Mouse (Mus musculus) large intestine, adult 2 months (tissue): Measurements from ENCODE around the gene Cfi. TPM values are rescaled to one million over a fixed set of nuclear protein-coding genes. Genes with fewer than 3 reads are reported as not detected.

Source experiments
- DNase-seq: peaks from one replicate; pipeline ENCODE4 v3.0.0-alpha.2; 2012; ENCODE audit warnings: low read depth, low spot score
- WGBS: fragments of 180-500 bp; shearing (Covaris S2); methylation state at CpG from one replicate; pipeline ENCODE4 v1.1.7; 2018; 5-methylcytosine and 5-hydroxymethylcytosine counted together
- polyA plus RNA-seq: library from polyadenylated mRNA; depleted of rRNA; stranded (reverse); fragments of >200 nt; gene quantifications from 2 replicates; pipeline ENCODE4 v1.2.3, GENCODE M21; 2012

Gene Cfi
- polyA plus RNA-seq, 1 experiment = 3.9 TPM

DNA sequence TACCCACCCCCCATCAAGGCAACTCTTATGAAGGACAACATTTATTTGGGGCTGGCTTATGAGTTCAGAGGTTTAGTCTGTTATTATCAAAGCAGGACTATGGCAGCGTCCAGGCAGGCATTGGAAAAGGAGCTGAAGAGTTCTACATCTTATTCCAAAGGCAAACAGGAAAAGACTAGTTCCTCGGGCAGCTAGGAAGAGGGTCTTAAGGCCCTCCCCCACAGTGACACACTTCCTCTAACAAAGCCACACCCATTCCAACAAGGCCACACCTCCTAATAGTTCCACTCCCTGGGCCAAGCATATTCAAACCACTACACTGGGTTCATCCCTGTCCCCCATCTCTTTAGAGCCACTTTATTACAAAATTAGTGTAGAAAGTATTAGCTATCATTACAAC is 26.9 kb downstream of the Cfi start:
- 59% methylated on average over 2 of the region's 2 CpGs for WGBS
- DNase-seq = no peak

DNA sequence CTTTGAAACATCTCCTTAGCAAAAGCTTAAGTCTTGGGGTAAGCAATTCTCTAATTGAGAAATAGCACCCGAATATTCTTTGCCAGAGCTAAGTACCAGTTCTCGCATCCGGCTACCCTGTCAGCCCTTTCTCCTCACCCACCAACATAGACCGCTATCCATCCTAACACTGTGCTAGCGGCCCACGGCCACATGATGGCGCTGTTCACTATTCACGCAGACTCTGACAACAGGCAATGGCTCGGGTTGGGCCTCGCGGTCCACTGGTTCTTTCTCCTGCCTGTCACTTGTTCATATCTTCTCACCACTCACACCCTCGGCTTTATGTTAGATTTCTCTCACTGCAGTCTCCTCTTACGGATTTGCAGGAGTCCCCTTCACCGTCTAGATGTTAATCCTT is 28.0 kb downstream of the Cfi start:
- no peak for DNase-seq
- 45% methylated on average over 14 of the region's 14 CpGs for WGBS

DNA sequence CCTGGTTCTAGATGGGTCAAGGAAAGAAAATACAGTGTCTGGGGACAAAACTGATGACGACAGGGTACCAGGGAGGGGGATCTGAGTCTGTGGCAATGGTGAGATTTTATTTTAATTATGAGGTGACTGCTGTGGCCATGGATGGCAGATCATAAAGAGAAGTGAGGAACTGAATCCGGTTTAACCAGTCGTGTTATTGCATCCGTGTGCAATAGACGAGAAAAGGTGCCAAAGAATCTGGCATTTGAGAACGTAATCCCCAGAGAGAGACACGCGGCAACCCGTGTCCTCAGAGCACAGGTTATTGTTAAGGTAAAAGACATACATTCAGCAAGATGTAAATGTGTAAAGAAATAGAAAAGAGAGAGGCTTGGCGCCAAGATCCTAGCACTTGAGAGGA is 41.6 kb downstream of the Cfi start:
- WGBS = 35% methylated on average over 10 of the region's 10 CpGs

DNA sequence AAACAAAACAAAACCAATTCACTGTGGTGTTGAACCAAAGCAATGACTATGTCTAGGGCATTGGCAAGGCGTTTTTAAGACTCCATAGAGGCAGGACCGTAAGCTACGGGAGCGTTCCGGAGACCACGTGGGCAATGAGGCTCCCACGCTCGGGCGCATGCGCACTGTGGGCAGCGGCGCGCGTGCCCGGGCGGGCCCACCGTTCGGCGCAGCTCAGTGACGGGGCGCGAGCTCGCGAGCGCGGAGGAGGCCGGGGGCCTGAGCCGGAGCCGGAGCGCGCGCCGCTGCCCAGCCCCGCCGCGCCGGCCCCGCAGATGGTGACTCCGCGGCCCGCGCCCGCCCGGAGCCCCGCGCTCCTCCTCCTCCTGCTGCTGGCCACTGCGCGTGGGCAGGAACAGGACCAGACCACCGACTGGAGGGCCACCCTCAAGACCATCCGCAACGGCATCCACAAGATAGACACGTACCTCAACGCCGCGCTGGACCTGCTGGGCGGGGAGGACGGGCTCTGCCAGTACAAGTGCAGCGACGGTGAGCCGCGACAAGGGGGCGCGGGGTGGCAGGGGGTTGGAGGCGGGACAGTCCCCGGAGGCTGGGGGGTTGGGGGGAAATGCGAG is 42.8 kb downstream of the Cfi start, which contains the start of gene Pla2g12a:
Gene Pla2g12a, plus strand, starts transcription at position 202 of the 617 bp plus-strand sequence.
- DNase-seq = no peak
- WGBS = under 1% methylated on average over 66 of the region's 66 CpGs

More for the DNA sequence above, 41.6 kb downstream of the Cfi start:
- no peak for DNase-seq

DNA sequence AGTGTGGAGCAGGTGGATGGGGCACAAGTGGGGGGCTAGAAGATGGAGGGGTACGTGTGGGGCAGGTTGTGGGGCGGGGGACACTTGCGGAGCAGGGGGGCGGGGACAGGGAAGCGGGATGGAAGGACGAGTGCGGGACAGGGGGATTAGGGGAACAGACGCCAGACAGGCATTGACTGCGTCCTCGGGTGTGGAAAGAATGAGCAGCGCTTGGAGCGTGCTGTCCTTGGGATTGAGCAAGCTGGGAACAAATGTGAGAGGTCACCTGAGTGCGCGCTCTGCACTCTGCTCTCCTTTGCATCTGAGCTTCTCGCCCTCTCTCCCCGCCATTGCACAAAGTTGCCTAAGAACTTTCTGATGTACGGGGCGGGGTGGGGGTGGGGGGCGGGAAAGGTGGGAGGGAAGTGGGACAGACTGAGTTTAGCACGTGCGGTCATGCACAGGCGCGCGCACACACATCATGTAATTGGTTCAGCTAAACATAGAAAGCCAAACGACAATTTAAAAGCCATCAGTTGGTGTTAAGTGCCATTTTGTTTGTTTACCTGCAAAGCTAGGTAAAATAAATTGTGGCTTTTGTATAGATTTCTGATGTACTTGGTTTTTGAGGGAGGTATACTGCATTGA is 43.6 kb downstream of the Cfi start:
- no peak for DNase-seq
- 3% methylated on average over 25 of the region's 25 CpGs for WGBS

DNA sequence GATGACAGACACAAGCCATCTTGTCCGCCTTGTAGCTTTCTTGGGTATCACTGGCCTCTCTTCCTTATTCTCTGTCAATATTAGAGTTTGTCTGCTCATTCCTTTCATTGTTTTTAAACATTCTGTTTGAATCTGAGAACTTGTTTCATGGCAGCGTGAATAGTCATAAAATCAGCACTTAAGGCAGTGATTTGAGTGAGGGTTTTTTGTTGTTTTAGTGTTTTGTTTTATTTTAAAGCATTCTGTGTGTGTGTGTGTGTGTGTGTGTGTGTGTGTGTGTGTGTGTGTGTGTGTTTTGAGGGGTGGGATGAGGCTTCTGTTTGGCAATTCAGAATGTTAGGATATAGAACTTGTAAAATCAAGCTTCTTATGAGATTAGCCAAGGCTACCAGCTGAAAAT is 44.2 kb downstream of the Cfi start:
- 59% methylated on average over 2 of the region's 2 CpGs for WGBS
- DNase-seq = no peak

DNA sequence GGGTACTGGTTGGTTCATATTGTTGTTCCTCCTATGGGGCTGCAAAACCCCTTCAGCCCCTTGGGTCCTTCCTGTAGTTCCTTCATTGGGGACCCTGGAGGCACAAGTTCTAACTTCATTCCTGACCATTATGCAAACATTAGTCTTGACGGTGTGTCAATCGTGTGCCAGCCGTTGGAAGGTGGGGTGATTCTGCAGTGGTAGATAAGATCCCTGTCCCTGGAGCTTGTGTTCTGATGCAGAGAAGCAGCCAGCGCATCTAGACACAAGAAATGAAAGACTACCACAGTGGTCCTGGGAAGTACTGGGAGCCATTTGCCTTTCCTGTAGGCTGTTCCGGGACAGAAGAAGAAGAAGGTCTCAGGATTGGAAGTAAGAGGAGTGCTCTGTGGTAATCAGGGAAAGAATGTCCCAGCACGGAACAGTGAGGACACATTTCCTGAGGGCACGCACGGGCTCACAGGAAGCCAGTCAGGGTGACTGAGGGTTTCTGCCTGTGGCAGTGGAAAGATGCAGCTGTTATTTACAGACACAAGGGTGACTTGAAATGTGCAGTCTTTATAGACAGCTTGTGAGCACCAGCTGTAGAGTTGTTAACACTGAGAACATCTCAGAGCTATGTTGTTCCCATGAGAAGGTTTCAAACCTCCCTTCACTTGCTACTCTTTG is 45.4 kb downstream of the Cfi start:
- no peak for DNase-seq
- WGBS = 75% methylated on average over 8 of the region's 8 CpGs

DNA sequence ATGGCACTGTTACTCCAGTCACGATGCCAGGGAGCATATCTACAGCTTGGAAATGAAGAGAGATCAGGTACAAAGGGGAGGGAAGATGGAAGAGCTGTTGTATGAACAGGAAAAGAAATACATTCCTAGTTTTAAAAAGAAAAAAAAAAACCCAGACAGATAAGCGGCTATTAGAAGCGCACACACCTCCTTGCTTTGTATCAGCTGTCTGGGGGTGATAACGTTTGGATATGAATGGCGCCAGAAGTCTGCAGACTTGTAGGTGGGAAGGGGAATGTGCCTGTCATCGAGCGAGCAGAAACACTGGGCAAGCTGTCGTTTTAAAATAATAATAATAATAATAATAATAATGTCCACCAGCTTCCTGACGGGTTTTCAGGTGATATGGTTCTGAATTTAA is 49.9 kb downstream of the Cfi start:
- no peak for DNase-seq
- WGBS = 79% methylated on average over 9 of the region's 9 CpGs

DNA sequence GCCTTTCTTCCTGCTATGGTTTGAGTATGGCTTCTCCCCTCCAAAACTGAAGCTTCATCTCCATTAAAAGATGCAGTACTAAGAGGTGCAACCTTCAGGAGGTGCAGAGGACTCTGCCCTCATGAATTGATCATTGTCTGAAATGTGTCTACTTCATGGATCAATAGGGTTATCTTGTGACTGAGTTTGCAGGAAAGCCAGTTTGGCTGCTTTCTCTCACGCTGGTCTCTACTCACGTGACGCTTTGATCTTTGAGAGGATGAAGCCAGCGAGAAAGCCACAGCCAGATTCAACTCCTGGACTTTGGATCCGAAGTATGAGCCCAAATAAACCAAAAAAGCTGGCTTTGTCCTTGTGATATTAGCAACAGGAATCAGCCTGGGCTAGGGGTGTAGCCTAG is 50.7 kb downstream of the Cfi start:
- DNase-seq = no peak
- WGBS = 33% methylated on average over 5 of the region's 5 CpGs

DNA sequence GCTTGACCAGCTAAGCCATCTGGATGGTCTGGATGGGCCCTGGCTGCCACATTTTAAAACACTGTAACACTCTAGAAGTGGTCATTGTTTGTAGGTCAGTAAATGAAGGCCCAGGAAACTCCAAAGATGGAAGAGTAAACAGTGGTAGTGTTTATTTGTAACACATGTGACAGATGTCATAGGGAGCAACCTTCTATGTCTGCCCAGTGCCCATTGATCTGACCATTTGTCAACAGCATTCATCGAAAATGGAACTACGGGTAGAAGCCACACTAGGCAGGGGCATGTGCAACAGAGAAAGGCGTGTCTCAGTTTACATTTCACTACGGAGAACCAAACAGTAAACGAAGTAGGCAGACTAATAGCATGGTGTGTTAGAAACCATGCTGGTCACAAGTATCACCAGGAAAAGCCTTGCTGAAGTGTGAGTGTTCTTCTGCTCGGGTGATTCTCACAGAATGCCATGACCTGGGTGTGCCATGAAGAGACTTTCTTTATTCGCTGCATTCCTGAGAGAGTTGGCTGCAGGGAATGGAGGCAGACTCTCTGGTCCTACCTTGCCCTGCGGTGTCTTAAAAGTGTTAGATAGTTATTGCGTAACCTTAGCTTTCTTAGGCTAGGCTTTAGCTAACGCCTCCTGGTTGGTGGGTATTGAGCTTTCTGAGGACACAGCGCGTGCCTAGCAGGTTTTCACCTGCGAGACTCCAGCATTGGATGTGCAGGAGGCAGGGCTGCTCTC is 52.3 kb downstream of the Cfi start:
- 33% methylated on average over 13 of the region's 13 CpGs for WGBS
- no peak for DNase-seq

DNA sequence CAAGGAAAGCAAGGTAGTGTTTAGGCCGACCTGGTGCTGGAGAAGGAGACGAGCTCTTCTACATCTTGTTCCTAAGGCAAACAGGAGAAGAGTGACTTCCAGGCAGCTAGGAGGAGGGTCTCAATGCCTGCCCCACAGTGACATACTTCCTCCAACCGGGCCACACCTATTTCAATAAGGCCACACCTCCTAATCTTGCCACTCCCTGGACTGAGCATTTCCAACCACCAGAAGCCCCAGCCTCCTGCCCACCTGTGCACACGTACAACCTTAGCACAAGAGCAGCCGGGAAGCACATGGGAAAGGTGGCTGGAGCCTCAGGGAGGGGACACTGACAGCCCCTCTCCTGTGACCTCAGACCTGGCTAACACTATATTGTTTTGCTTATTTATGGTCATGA is 56.3 kb downstream of the Cfi start:
- 56% methylated on average over 5 of the region's 5 CpGs for WGBS
- DNase-seq = no peak

DNA sequence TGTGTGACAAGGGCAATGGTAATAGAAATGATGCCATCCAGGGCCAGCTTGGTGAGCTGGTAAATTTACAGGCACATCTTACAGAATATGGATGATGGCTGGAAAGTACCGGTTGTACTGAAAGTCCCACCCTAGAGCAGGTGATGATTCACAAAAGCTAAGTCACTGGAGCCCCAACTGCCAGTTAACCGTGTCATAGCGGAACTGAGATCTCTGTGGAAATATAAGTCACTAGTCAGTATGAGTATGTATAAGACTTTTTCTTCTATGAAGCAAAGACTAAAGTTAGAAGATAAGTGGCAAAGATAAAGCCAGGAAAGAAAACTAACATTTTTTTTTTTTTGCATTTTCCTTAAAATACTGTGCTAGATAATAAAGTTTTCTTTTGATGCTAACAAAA is 57.5 kb downstream of the Cfi start:
- no peak for DNase-seq
- 94% methylated on average over 3 of the region's 3 CpGs for WGBS

DNA sequence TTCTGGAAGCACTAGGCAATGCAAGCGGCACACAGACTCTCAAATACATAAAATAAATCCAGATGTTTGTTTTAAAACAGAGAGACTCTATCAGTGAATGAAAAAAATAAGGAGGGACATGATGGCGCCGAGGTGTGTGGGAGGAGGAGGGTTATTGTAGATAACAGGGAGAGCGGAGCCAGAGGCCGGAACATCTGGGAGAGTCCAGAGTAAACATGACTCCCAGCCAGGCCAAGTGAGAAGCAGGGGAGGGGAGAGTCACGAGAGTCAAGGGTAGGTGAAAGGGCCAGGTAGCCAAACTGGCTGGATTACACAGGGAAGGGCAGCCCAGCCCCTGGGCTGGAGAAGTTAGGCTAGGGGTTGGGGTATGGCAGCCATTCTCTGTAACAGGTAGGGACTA is 60.9 kb downstream of the Cfi start:
- no peak for DNase-seq
- 23% methylated on average over 6 of the region's 6 CpGs for WGBS

DNA sequence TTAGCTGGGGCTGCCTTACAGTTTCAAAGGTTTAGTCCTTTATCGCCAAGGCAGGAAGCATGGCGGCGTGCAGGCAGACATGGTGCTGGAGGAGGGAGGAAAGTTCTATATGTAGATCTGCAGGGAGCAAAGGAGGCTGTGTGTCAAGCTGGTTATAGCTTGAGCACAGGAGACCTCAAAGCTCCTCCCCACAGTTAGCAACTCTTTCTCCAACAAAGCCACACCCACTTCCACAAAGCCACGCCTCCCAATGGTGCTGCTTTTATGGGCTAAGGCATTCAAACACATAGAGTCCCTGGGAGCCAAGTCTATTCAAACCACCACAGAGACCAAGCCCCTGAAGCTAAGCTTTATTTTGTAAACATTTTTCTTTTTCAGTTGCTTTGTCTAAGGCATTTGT is 63.2 kb downstream of the Cfi start:
- 66% methylated on average over 4 of the region's 4 CpGs for WGBS
- no peak for DNase-seq

DNA sequence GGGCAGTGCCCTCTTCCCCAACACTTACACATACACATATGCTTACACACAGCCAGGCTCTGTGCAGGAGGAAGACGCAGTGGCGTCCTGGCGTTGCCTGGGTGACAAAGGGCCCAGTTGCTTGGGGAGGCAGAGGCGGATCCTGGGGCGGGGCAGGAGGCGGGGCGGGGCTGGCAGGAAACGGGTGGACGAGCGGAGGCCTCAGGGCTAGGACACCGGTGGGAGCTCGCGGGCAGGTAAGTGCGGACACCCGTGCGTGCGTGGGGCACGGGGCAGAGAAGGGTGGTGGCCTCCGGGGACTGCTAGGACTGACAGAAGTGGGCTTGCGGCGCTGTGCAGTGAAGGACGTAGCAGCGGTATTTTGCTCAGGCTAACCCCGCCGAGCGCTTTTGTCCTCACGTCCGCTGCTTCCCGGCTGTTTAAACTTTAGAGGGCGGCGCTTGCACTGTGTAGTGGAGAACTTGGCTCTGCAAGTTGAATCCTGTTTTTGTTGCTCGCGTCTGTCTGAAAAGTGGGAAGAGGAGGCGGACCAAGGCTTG is 65.7 kb downstream of the Cfi start, which contains the start of gene Casp6:
Gene Casp6, plus strand, starts transcription at position 155 of the 539 bp plus-strand sequence.
- DNase-seq = peak; percentile 64
- WGBS = under 1% methylated on average over 34 of the region's 34 CpGs

DNA sequence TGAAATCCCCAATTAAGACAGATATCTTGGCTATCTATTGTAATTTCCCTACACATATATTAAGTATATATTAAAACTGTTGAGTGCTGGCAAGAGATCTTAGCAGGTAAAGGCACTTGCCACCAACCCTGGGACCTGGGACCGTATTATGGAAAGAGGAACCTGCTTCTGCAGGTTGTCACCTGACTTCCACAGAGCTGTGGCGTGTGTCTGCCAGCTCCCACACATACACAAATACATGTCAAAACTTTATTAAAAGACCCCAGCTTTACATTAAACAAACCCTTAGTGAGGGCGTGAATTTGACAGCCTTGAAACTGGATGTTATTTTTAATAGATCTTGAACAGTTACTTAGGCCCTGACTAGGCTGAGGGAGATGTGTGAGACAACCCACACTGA is 67.7 kb downstream of the Cfi start:
- DNase-seq = no peak
- WGBS = 92% methylated on average over 3 of the region's 3 CpGs

DNA sequence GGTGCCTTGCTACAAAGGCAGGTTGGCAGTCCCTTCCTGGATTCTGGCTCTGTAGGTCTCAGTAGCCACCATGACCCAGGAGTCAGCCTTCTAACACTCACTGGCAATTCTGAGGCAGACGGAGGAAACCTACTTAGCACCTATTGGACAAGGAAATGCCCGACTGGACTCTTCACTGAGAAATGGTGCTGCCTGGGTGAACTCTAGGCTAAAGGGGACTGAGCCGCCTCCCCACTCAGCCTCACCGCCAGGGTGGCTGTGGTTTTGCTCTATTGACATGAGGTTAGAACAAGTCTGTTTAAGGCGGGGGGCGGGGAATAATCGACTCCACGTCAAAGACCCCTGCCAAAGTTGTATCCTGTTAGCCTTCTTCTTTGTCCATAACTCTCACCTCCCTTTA is 68.2 kb downstream of the Cfi start:
- DNase-seq = no peak
- 63% methylated on average over 8 of the region's 8 CpGs for WGBS

DNA sequence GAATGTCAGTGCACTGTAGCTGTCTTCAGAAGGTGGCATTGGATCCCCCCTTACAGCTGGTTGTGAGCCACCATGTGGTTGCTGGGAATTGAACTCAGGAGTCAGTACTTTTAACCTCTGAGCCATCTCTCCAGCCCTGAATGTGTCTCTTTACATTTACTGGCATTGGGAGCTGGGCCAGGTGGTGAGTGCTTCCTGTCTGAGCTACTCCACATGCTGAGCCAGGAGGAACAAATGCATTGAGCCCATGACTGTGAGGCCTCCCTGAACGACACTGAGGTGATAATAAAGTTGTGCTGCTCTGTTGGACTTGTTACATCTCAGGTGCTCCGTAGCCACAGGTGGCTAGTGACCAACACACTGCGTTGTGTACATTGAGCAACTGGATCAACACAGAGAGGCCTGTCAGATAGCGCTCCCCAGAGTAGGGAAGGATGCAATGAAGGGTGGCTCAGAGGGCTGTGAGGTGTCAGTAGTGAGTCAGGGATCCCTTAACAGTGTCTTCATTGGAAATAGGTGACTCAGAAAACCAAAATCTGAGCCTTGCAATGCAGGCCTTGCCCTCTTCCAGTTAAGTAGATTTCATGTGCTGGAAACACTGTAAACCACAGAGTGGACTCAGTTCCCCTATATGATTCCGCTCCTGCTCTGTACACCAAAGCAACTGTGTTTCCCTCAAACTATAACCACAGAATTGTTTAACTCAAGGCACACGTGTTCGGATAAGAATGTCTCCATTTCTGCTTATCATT is 68.9 kb downstream of the Cfi start:
- no peak for DNase-seq

DNA sequence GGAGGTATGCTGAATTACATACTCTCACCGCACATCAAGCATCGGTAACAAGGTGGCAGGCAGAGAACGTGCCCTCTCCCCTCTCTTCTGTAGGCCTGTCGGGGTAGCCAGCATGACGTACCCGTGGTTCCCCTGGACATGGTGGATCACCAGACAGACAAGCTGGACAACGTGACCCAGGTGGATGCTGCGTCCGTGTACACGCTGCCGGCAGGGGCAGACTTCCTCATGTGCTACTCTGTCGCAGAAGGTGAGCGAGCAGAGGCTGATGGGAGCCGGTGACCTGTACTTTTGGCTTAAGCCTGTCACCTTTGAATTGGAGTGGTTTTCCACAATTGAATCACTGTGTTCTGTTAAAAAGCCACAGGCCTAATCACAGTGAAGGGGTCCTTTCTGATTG is 76.3 kb downstream of the Cfi start:
- WGBS = 95% methylated on average over 14 of the region's 14 CpGs
- DNase-seq = no peak

More for the DNA sequence above, 68.9 kb downstream of the Cfi start:
- WGBS = 62% methylated on average over 7 of the region's 7 CpGs
